Mouse (Mus musculus) lung, adult 2 months (tissue): ENCODE measurements around the gene Anapc15.

ENCODE experiments used
- CTCF ChIP-seq: fragments of 200-500 bp; IDR thresholded peaks from 2 replicates; pipeline ENCODE4 v1.5.1; 2011; ENCODE audit warnings: mild to moderate bottlenecking, low read length, control low read depth; ENCODE audit not compliant: insufficient read depth
- POLR2A ChIP-seq: fragments of 200-500 bp; IDR thresholded peaks from 2 replicates; pipeline ENCODE4 v1.6.1; 2011; ENCODE audit warnings: low read depth, mild to moderate bottlenecking, control low read depth, low read length, borderline replicate concordance; ENCODE audit errors: extremely low read depth

DNA sequence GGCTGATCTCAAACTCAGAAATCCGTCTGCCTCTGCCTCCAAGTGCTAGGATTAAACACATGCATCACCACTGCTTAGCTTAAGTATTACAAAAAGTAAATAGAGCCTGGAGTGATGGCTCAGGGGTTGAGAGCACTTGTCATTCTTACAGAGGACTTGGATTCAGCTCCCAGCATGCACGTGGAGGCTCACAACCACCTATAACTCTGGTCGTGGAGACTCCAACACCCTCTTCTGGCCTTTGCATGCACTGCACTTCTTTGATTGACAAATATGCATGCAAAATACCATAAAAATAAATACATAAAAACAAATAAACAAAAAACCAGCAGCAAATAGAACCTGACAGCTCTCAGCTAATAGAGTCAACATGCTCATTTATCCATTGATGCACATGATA, 1.2 kb upstream of the Anapc15 start:
- TF ChIP-seq POLR2A (no peak), CTCF (no peak)
